Mouse (Mus musculus) heart, postnatal 0 days (tissue): Measurements from ENCODE around the gene Vars. TPM values are rescaled to one million over a fixed set of nuclear protein-coding genes. Genes with fewer than 3 reads are reported as not detected.

Experiments used
- ATAC-seq: fragments of 200-750 bp; cut with Nextera tagmentation; 2 replicates; pipeline ENCODE4 v1.8.0; 2017; ENCODE audit warnings: low read depth, moderate number of reproducible peaks, moderate library complexity; ENCODE audit not compliant: insufficient read depth
- DNase-seq: peaks from one replicate; pipeline ENCODE4 v3.0.0-alpha.2; 2016; ENCODE audit warnings: low spot score
- H3K27ac ChIP-seq: fragments of 300-500 bp; sonication (generic); 2 replicates; pipeline ENCODE4 v1.5.1; 2014; ENCODE audit warnings: low read depth, mild to moderate bottlenecking
- H3K27me3 ChIP-seq: fragments of 300-500 bp; sonication (generic); 2 replicates; pipeline ENCODE4 v1.6.1; 2014; ENCODE audit warnings: low read length, mixed read lengths; ENCODE audit not compliant: control insufficient read depth, insufficient read depth
- H3K36me3 ChIP-seq: fragments of 300-500 bp; sonication (generic); replicated peaks from 2 replicates; pipeline ENCODE4 v1.6.1; 2014; ENCODE audit warnings: low read length, mixed read lengths; ENCODE audit not compliant: control insufficient read depth, insufficient read depth
- H3K4me1 ChIP-seq: fragments of 300-500 bp; sonication (generic); 2 replicates; pipeline ENCODE4 v1.6.1; 2014; ENCODE audit warnings: antibody characterized with exemption; ENCODE audit not compliant: control insufficient read depth, insufficient read depth
- H3K4me2 ChIP-seq: fragments of 300-500 bp; sonication (generic); 2 replicates; pipeline ENCODE4 v1.6.1; 2014; ENCODE audit warnings: low read depth, mild to moderate bottlenecking, low read length, moderate library complexity
- H3K4me3 ChIP-seq: fragments of 300-500 bp; sonication (generic); 2 replicates; pipeline ENCODE4 v1.5.1; 2014; ENCODE audit warnings: low read depth, low read length
- H3K9ac ChIP-seq: fragments of 300-500 bp; sonication (generic); replicated peaks from 2 replicates; pipeline ENCODE4 v1.6.1; 2014; ENCODE audit warnings: low read depth, low read length, mixed read lengths
- H3K9me3 ChIP-seq: fragments of 300-500 bp; sonication (generic); replicated peaks from 2 replicates; pipeline ENCODE4 v1.6.1; 2016; ENCODE audit warnings: low read length; ENCODE audit not compliant: control insufficient read depth
- CTCF ChIP-seq: IDR thresholded peaks from 2 replicates; pipeline ENCODE4 v1.5.1; 2016; ENCODE audit warnings: antibody characterized with exemption, control low read depth, low read depth
- EP300 ChIP-seq: IDR thresholded peaks from 2 replicates; pipeline ENCODE4 v1.6.1; 2016; ENCODE audit warnings: antibody characterized with exemption, low read depth
- WGBS: fragments of 180-500 bp; shearing (Covaris S2); extraction: QIAGEN DNeasy Blood & Tissue Kit; methylation state at CpG from one replicate; pipeline ENCODE4 v1.1.7; 2014; 5-methylcytosine and 5-hydroxymethylcytosine counted together
- polyA plus RNA-seq: library from polyadenylated mRNA; unstranded; fragments of >200 nt; fragmentation: Nextera tagmentation; extraction: Ambion mirVana; gene quantifications from 2 replicates; pipeline ENCODE4 v1.2.1, GENCODE M21; 2015
- total RNA-seq: library from RNA; depleted of rRNA; stranded (reverse); fragments of >200 nt; gene quantifications from 2 replicates; pipeline ENCODE4 v1.2.3, GENCODE M21; 2014; ENCODE audit warnings: low replicate concordance

Gene Vars
- total and polyA plus RNA-seq, 2 experiments from 2014 or later, result 21.7 to 61.5 TPM

DNA sequence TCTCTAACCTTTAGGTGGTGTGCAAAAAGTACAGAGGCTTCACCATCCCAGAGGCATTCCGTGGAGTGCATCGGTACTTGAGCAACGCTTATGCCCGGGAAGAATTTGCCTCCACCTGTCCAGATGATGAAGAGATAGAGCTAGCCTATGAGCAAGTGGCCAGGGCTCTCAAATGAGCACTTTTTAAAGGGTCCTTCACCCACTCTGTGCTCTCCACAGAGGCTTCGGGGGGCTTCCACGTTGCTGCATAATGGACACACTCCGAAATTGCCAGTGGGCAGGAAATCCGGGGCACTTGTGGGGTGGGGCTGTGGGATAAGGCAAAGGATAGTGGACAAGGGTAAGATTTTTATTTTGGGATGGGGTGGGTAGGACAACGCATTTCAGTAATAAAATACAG is 57.5 kb downstream of the Vars start:
- Histone ChIP-seq H3K27me3 (no peaks in the 10 kb centered on the region), H3K9me3 (no peaks in the 10 kb centered on the region), H3K27ac (peak overlapping the region; percentile 87), H3K36me3 (peaks cover 72% of the 10 kb centered on the region), H3K9ac (no peak overlapping the region), H3K4me2 (peak overlapping the region; percentile 75; the same call in 1 of the 2 replicates), H3K4me3 (no peak overlapping the region), H3K4me1 (0 out of 2 replicates have a peak, but pooled peaks cover 4% of the 10 kb centered on the region)
- DNase-seq, result no peak
- 44% methylated on average over 9 of the region's 9 CpGs for WGBS
- no peak for TF ChIP-seq EP300
- no peak for TF ChIP-seq CTCF
- ATAC-seq, result no peak

GRCm38 (mm10) chr17:35058911-35059892 is 58.4 kb downstream of the Vars start, which contains the start of gene Ddah2:
TSS of gene Ddah2 (plus strand) at chr17:35059035.
- Histone ChIP-seq H3K4me1 (0 out of 2 replicates have a peak, but pooled peaks cover 4% of the 10 kb centered on the region), H3K9ac (peak within 1 kb of the TSS; percentile 71), H3K36me3 (peaks cover 63% of the 10 kb centered on the region), H3K27ac (peak within 1 kb of the TSS; percentile 87), H3K27me3 (peaks cover 6% of the 10 kb centered on the region; the same call in 1 of the 2 replicates), H3K9me3 (no peaks in the 10 kb centered on the region), H3K4me3 (peak within 1 kb of the TSS; percentile 62), H3K4me2 (peak within 1 kb of the TSS; percentile 75)
- ATAC-seq (peak; percentile 92), DNase-seq (peak; percentile 91)
- under 1% methylated on average over 55 of the region's 57 CpGs for WGBS
- TF ChIP-seq CTCF, result peak; percentile 59
- peak; percentile 23; the same call in 1 of the 2 replicates for TF ChIP-seq EP300

GRCm38 (mm10) chr17:35060071-35060470 is 59.3 kb downstream of the Vars start:
- WGBS, result 28% methylated on average over 14 of the region's 14 CpGs
- no peak overlapping the region; the same call in 1 of the 2 replicates for H3K27ac ChIP-seq

DNA sequence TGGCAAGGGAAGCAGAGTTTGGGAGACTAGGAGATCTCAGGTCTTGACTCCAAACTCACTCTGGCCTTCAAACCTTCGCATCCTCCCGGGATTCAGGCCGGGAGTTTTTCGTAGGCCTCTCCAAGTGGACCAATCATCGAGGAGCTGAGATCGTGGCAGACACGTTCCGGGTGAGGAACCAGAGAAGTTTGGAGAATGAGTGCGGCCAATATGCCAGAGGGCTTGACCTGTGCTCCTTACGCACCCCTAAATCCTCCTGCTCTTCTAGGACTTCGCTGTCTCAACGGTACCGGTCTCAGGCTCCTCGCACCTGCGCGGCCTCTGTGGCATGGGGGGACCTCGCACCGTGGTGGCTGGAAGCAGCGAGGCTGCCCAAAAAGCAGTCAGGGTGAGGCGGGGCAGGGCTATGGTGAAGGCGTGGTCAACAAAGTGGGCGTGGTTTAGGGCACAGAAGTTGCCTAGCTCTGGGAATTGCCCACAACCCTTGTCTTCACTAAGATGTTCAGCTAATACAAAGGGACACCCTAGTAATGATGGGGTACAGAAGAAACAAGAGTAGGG is 60.0 kb downstream of the Vars start:
- ATAC-seq (no peak), DNase-seq (no peak)
- peak overlapping the region; percentile 75 for H3K4me2 ChIP-seq
- H3K4me3 ChIP-seq, result peak overlapping the region; percentile 62; the same call in 1 of the 2 replicates
- TF ChIP-seq CTCF (no peak), EP300 (no peak)
- peaks cover 21% of the 10 kb centered on the region; the same call in 1 of the 2 replicates for H3K27me3 ChIP-seq
- peaks cover 48% of the 10 kb centered on the region for H3K36me3 ChIP-seq
- H3K9me3 ChIP-seq, result no peaks in the 10 kb centered on the region
- H3K9ac ChIP-seq, result no peak overlapping the region
- WGBS, result 72% methylated on average over 22 of the region's 22 CpGs
- H3K27ac ChIP-seq, result no peak overlapping the region
- H3K4me1 ChIP-seq, result peaks cover 14% of the 10 kb centered on the region

More at GRCm38 (mm10) chr17:35060071-35060470, 59.3 kb downstream of the Vars start:
- H3K4me3 ChIP-seq, result peak overlapping the region; percentile 62
- peak overlapping the region; percentile 71 for H3K9ac ChIP-seq
- H3K9me3 ChIP-seq, result no peaks in the 10 kb centered on the region
- ATAC-seq (no peak), DNase-seq (no peak)
- H3K4me1 ChIP-seq, result peaks cover 7% of the 10 kb centered on the region; the same call in 1 of the 2 replicates
- H3K4me2 ChIP-seq, result peak overlapping the region; percentile 75
- H3K36me3 ChIP-seq, result peaks cover 56% of the 10 kb centered on the region
- peaks cover 15% of the 10 kb centered on the region; the same call in 1 of the 2 replicates for H3K27me3 ChIP-seq
- no peak for TF ChIP-seq EP300
- no peak for TF ChIP-seq CTCF

DNA sequence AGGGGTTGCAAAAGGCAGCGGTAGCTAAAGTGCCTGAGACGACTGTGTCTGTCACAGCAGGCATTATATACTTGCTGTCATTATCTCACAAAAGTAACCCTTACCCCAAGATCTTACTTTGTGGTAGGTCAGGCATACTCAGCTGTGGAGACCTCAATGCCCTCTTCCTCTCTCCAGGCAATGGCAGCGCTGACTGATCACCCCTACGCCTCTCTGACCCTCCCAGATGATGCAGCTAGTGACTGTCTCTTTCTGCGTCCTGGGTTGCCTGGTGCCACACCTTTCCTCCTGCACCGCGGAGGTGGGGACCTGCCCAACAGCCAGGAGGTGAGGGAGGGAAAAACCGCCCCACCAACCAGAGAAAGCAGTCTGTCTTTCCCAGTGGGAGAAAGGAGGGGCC is 60.5 kb downstream of the Vars start:
- WGBS, result 90% methylated on average over 8 of the region's 8 CpGs
- H3K9ac ChIP-seq, result no peak overlapping the region
- peaks cover 14% of the 10 kb centered on the region for H3K4me1 ChIP-seq
- H3K27me3 ChIP-seq, result peaks cover 26% of the 10 kb centered on the region
- no peak overlapping the region for H3K27ac ChIP-seq
- TF ChIP-seq EP300 (no peak), CTCF (no peak)
- H3K4me2 ChIP-seq, result no peak overlapping the region
- no peaks in the 10 kb centered on the region for H3K9me3 ChIP-seq
- DNase-seq (no peak), ATAC-seq (no peak)
- no peak overlapping the region for H3K4me3 ChIP-seq
- peaks cover 43% of the 10 kb centered on the region for H3K36me3 ChIP-seq
